Mouse (Mus musculus) intestine, embryonic 16.5 days (tissue): ENCODE measurements around the gene Eif3i. TPM values are rescaled to one million over a fixed set of nuclear protein-coding genes. Genes with fewer than 3 reads are reported as not detected.

Experiments
- ATAC-seq: fragments of 200-750 bp; cut with Nextera tagmentation; 2 replicates; pipeline ENCODE4 v1.8.0; 2017; ENCODE audit warnings: moderate TSS enrichment, moderate library complexity
- H3K27ac ChIP-seq: fragments of 300-500 bp; sonication (generic); 2 replicates; pipeline ENCODE4 v1.5.1; 2014; ENCODE audit warnings: mild to moderate bottlenecking, low read length
- H3K27me3 ChIP-seq: fragments of 300-500 bp; sonication (generic); replicated peaks from 2 replicates; pipeline ENCODE4 v1.6.1; 2014; ENCODE audit warnings: low read length, control low read depth, mixed read lengths; ENCODE audit not compliant: control insufficient read depth, insufficient read depth
- H3K36me3 ChIP-seq: fragments of 300-500 bp; sonication (generic); 2 replicates; pipeline ENCODE4 v1.6.1; 2014; ENCODE audit warnings: low read length, control low read depth; ENCODE audit not compliant: control insufficient read depth, insufficient read depth
- H3K4me1 ChIP-seq: fragments of 300-500 bp; sonication (generic); 2 replicates; pipeline ENCODE4 v1.6.1; 2014; ENCODE audit warnings: low read length, control low read depth, mixed read lengths; ENCODE audit not compliant: control insufficient read depth, insufficient read depth
- H3K4me2 ChIP-seq: fragments of 300-500 bp; sonication (generic); 2 replicates; pipeline ENCODE4 v1.6.1; 2014; ENCODE audit warnings: low read depth, low read length, control low read depth
- H3K4me3 ChIP-seq: fragments of 300-500 bp; sonication (generic); 2 replicates; pipeline ENCODE4 v1.5.1; 2014; ENCODE audit warnings: mild to moderate bottlenecking, low read length
- H3K9ac ChIP-seq: fragments of 300-500 bp; sonication (generic); 2 replicates; pipeline ENCODE4 v1.6.1; 2014; ENCODE audit warnings: low read depth, low read length
- H3K9me3 ChIP-seq: fragments of 300-500 bp; sonication (generic); 2 replicates; pipeline ENCODE4 v1.6.1; 2016; ENCODE audit warnings: low read length, control low read depth; ENCODE audit not compliant: control insufficient read depth
- WGBS: fragments of 180-500 bp; shearing (Covaris S2); extraction: QIAGEN DNeasy Blood & Tissue Kit; methylation state at CpG from one replicate; pipeline ENCODE4 v1.1.7; 2014; 5-methylcytosine and 5-hydroxymethylcytosine counted together
- polyA plus RNA-seq: library from polyadenylated mRNA; unstranded; fragments of >200 nt; fragmentation: Nextera tagmentation; extraction: Ambion mirVana; gene quantifications from 2 replicates; pipeline ENCODE4 v1.2.1, GENCODE M21; 2015

Gene Eif3i
- 255 and 274 TPM in 2 replicates for polyA plus RNA-seq

DNA sequence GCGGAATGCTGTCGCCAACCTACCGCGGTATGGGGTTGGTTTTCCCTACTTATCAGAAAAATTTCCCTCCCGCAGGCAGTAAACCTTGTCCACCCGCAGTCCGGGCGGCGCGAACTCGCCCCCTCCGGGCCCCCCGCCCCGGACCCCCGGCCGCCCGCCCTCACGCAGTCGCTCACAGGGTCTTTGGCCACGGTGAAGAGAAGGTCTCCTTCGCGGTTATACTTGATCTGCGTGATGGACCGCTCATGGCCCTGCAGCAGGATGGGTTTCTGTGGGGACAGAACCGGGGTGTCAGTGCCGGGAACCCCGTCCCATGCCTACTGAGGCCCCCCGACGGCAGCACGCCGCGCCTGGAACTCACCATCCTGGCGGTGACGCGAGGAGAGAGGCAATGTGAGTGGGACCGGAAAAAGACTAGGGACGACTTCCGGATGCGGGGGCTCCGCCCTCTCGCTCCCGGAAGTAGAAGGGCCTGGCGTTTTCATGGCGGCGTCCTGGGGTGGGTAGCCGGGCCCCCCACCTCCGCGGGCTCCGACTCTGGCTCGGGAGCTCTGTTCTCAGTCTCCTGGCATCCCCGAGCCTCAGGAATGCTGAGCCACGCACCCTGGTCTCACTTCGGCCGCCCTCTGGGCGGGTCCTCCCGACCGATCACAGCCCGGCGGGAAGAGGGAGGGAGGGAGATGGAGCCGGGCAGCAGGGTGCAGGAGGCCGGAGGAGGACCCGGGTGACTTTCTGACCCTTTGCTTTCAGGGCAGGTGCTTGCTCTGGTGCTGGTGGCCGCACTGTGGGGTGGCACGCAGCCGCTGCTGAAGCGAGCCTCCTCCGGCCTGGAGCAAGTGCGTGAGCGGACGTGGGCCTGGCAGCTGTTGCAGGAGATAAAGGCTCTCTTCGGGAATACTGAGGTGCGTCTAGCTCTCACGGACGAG lies at the start of gene Eif3i, which contains the start of gene Tmem234:
Gene Eif3i, minus strand, starts transcription at position 416 of the 926 bp plus-strand sequence.
Gene Tmem234, plus strand, starts transcription at position 436 of the 926 bp plus-strand sequence.
- H3K27me3 ChIP-seq, result no peaks in the 10 kb centered on the region
- H3K9ac ChIP-seq, result peak within 1 kb of the TSS; percentile 98
- H3K4me1 ChIP-seq, result peaks cover 22% of the 10 kb centered on the region
- WGBS, result under 1% methylated on average over 72 of the region's 74 CpGs
- no peaks in the 10 kb centered on the region for H3K36me3 ChIP-seq
- H3K4me2 ChIP-seq, result peak within 1 kb of the TSS; percentile 80
- H3K4me3 ChIP-seq, result peak within 1 kb of the TSS; percentile 99
- H3K27ac ChIP-seq, result peak within 1 kb of the TSS; percentile 68
- no peaks in the 10 kb centered on the region for H3K9me3 ChIP-seq
- peak; percentile 94 for ATAC-seq

DNA sequence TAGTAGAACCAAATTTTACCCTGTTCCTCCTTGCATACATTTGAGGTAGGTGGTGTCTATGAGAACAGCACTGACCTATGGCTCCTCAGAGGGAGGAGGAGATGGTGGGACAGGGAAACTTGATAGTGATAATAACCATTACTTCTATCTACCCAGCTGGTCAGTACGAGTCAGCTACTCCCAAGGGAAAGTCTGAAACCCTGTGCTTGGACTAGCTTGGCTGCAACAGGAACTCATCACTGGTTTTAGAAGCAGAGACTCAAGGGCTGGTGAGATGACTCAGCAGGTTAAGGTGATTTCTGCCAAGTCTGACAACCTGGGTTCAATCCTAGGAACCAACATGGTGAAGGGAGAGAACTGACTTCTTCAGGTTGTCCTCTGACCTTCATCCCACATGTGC lies 48.2 kb upstream of the Eif3i start:
- H3K27ac ChIP-seq, result no peak overlapping the region
- H3K4me1 ChIP-seq, result no peaks in the 10 kb centered on the region
- no peaks in the 10 kb centered on the region for H3K9me3 ChIP-seq
- H3K27me3 ChIP-seq, result no peaks in the 10 kb centered on the region
- ATAC-seq, result no peak
- H3K36me3 ChIP-seq, result peaks cover 10% of the 10 kb centered on the region
- no peak overlapping the region for H3K4me3 ChIP-seq
- H3K9ac ChIP-seq, result no peak overlapping the region
- WGBS, result 74% methylated on average over 1 of the region's 1 CpGs
- H3K4me2 ChIP-seq, result no peak overlapping the region

DNA sequence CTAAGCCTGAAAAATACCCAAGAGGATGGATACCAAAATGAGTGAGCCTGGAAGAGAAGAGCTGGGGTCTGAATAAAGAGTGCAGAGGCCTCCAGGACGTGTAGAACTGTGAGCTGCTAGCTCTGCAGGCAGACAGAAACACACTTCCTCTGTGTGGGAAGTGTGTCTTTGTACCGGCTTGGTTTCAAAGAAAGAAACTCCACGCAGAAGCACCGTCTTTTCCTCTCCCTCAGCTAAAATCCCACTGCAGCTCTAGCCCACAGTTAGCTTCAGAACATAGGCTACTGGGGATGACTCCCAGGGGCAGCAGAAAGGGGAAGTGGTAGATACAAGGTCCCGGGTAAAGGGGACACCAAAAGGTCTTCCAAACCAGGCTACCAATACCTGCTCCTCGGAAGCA lies 44.8 kb upstream of the Eif3i start:
- no peak overlapping the region for H3K27ac ChIP-seq
- ATAC-seq, result no peak
- no peaks in the 10 kb centered on the region for H3K9me3 ChIP-seq
- peaks cover 2% of the 10 kb centered on the region for H3K36me3 ChIP-seq
- H3K9ac ChIP-seq, result no peak overlapping the region
- H3K27me3 ChIP-seq, result no peaks in the 10 kb centered on the region
- 94% methylated on average over 6 of the region's 6 CpGs for WGBS
- H3K4me2 ChIP-seq, result no peak overlapping the region
- H3K4me1 ChIP-seq, result no peaks in the 10 kb centered on the region
- no peak overlapping the region for H3K4me3 ChIP-seq

DNA sequence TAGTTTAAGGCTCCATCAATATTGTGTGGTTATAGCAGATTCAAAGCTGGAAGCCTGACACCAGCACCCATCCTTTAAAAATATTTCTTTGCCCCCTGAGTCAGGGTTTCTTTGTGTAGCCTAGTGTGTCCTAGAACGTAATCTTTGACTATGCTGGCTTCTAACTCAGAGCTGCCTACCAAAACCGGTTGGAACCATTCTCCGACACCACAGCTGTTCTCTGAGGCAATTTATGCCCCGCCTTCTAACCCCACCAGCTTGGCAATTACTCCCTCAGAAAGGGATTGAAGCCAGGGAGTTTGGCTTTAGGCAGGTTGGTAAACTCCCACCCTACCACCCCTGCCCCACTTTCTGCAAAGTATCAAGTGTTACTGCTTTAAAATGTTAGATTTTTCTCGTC lies 41.3 kb upstream of the Eif3i start:
- H3K9me3 ChIP-seq, result no peaks in the 10 kb centered on the region
- no peak overlapping the region for H3K4me3 ChIP-seq
- ATAC-seq, result no peak
- H3K36me3 ChIP-seq, result peaks cover 12% of the 10 kb centered on the region; the same call in 1 of the 2 replicates
- WGBS, result 46% methylated on average over 5 of the region's 5 CpGs
- no peak overlapping the region for H3K27ac ChIP-seq
- H3K9ac ChIP-seq, result no peak overlapping the region
- peaks cover 13% of the 10 kb centered on the region for H3K4me1 ChIP-seq
- peak overlapping the region; percentile 10; the same call in 1 of the 2 replicates for H3K4me2 ChIP-seq
- no peaks in the 10 kb centered on the region for H3K27me3 ChIP-seq

DNA sequence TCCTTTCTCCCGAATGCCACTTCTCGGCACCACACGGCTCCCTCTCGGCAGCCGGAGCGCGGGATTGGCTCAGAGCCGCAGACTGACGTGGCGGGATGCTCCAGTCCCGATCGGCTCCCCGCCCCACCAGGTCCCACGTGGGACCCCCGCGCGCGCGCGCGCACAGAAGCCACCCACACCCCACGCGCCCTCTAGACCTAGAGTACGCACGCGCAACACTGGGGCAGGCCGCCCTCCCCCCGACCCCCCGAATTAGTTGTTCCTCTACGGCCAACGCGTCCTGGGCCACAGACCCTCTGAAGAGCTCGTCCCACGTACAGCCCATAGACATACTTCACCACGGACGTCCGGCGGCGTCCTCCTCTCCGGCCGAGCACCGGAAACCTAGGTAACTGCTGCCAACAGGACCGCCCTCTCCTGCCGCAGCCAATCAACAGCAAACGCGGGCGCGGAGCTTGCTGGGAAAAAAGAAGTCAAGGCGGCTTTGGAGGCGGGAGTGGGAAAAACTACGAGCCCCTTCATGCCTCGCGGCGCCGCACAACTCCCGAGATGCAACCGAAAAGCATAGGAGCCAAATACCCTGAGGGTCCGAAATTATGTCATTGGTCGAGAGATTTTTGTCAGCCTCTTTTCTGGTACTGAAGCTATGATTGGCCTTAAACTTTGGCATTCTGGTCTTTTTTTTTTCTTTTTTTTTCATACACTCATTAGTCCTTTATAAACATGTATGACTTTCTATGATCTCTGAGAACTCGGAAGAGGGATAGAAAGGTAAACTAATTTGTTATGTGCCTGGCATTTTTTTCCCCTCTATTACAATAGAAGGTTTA lies 40.4 kb upstream of the Eif3i start, which contains the start of gene Txlna:
Gene Txlna, minus strand, starts transcription at position 428 of the 830 bp plus-strand sequence.
- Histone ChIP-seq H3K27me3 (no peaks in the 10 kb centered on the region), H3K9me3 (no peaks in the 10 kb centered on the region), H3K9ac (peak within 1 kb of the TSS; percentile 81), H3K36me3 (peaks cover 15% of the 10 kb centered on the region), H3K27ac (peak within 1 kb of the TSS; percentile 92), H3K4me1 (peaks cover 13% of the 10 kb centered on the region), H3K4me3 (peak within 1 kb of the TSS; percentile 62), H3K4me2 (peak within 1 kb of the TSS; percentile 68)
- WGBS, result under 1% methylated on average over 60 of the region's 60 CpGs
- peak; percentile 96 for ATAC-seq

DNA sequence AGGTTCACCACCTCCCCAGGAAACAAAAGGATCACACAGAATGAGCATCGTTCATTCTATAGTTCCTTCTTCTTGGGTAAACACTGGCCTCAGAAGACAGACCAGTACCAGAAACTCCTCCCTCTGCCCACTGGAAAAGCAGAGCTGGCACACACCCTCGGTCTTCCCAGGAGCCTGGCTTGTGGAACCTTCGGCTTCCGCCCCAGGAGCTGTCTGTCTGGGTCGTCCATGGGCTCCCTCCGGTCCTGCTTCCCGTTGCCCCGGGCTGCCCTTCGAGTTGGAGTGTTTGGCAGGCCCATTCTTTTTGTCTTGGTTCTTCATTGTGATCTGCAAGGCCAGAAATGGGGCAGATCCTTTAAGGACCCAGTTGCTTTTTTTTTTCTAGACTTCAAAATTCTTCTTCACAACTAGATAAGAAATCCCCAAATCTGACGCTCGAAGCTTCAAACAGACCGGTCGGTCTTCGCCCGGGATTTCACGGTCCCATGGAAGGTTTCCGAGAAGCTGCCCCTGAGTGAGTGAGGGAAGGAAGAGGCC lies 39.7 kb upstream of the Eif3i start:
- ATAC-seq, result peak; percentile 44
- H3K27me3 ChIP-seq, result no peaks in the 10 kb centered on the region
- peak overlapping the region; percentile 68 for H3K4me2 ChIP-seq
- 1% methylated on average over 17 of the region's 17 CpGs for WGBS
- H3K36me3 ChIP-seq, result peaks cover 17% of the 10 kb centered on the region
- H3K27ac ChIP-seq, result peak overlapping the region; percentile 92
- H3K9me3 ChIP-seq, result no peaks in the 10 kb centered on the region
- peak overlapping the region; percentile 62 for H3K4me3 ChIP-seq
- H3K9ac ChIP-seq, result peak overlapping the region; percentile 81
- H3K4me1 ChIP-seq, result peaks cover 13% of the 10 kb centered on the region

DNA sequence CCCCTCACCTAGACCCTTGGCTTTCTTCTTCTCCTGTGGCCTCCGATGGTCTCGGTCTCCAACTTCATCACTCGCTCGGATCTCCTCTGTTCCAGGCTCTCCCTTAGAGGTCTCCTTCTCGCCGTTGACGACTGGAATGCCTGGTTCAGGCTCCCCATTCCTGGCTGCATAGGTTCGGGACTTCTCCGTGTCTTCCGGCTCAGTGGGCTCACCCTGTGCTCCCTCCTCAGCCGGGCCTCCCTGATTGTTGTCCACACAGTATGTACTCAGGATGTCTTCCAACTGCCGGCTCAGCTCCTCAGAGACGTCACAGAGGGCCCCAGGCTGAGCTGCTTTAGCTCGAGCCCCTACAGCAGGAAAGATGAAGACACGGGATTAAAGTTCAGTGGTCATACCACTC lies 38.8 kb upstream of the Eif3i start:
- no peaks in the 10 kb centered on the region for H3K27me3 ChIP-seq
- ATAC-seq, result no peak
- H3K9ac ChIP-seq, result peak overlapping the region; percentile 81
- H3K4me1 ChIP-seq, result peaks cover 13% of the 10 kb centered on the region
- peak overlapping the region; percentile 62; the same call in 1 of the 2 replicates for H3K4me3 ChIP-seq
- H3K36me3 ChIP-seq, result peaks cover 17% of the 10 kb centered on the region
- no peak overlapping the region for H3K27ac ChIP-seq
- H3K4me2 ChIP-seq, result peak overlapping the region; percentile 68
- WGBS, result 82% methylated on average over 15 of the region's 15 CpGs
- H3K9me3 ChIP-seq, result no peaks in the 10 kb centered on the region

DNA sequence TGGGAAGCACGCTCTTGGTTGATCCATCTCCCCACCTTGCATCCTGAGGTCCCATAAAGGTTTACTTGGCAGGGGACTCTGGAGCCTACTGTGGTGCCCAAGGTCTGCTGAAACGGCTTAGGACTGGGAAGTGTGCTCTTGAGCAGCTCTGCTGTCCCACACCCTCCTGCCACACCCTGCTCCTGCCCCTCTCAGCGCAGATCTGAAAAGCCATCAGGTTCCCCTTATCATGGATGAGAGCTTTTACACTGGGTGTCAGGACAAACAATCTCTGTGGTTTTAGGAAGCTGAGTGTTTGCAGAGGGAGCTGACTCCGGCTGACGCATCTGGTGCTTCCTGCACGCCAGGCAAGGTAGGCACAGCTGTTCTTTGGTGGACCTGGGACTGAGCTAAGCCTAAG lies 33.4 kb upstream of the Eif3i start:
- Histone ChIP-seq H3K4me1 (peaks cover 5% of the 10 kb centered on the region), H3K27ac (no peak overlapping the region), H3K4me2 (no peak overlapping the region), H3K36me3 (peaks cover 41% of the 10 kb centered on the region), H3K27me3 (no peaks in the 10 kb centered on the region), H3K9ac (no peak overlapping the region), H3K4me3 (no peak overlapping the region), H3K9me3 (no peaks in the 10 kb centered on the region)
- 80% methylated on average over 6 of the region's 6 CpGs for WGBS
- no peak for ATAC-seq

DNA sequence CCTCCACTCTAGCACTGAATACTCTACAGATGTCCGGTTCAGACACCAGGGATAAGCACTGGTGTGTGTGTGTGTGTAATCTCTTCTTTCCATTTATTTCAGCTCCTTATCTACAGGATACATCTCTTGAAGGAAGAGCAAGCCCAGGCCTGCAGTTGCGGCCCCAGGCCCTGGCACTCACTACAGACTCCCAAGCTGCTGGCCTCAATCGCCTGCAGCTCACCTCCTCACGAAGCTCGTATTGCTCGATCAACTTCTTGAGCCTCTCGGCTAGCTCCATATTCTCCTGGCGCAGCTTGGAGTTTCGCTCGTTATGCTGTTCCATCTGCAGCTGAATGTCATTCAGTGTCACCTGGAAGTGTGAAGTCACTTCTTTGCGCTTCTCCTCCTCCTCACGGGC lies 31.4 kb upstream of the Eif3i start:
- 0 out of 2 replicates have a peak, but pooled peaks have one; percentile 13 for ATAC-seq
- H3K36me3 ChIP-seq, result peaks cover 46% of the 10 kb centered on the region
- H3K4me2 ChIP-seq, result no peak overlapping the region
- 0 out of 2 replicates have a peak, but pooled peaks cover 3% of the 10 kb centered on the region for H3K4me1 ChIP-seq
- H3K9me3 ChIP-seq, result no peaks in the 10 kb centered on the region
- WGBS, result 90% methylated on average over 12 of the region's 12 CpGs
- H3K4me3 ChIP-seq, result no peak overlapping the region
- H3K27me3 ChIP-seq, result no peaks in the 10 kb centered on the region
- H3K9ac ChIP-seq, result no peak overlapping the region
- no peak overlapping the region for H3K27ac ChIP-seq
